Mouse (Mus musculus) stomach, postnatal 0 days (tissue): Measurements from ENCODE around the gene Zfp526. TPM values are rescaled to one million over a fixed set of nuclear protein-coding genes. Genes with fewer than 3 reads are reported as not detected.

ENCODE experiments used
- ATAC-seq: fragments of 200-750 bp; cut with Nextera tagmentation; 2 replicates; pipeline ENCODE4 v1.8.0; 2017; ENCODE audit not compliant: low FRiP score, low TSS enrichment
- DNase-seq: peaks from one replicate; pipeline ENCODE4 v3.0.0-alpha.2; 2016; ENCODE audit warnings: low spot score
- H3K27ac ChIP-seq: fragments of 300-500 bp; sonication (generic); replicated peaks from 2 replicates; pipeline ENCODE4 v1.5.1; 2014; ENCODE audit warnings: mild to moderate bottlenecking, control low read depth
- H3K27me3 ChIP-seq: fragments of 300-500 bp; sonication (generic); 2 replicates; pipeline ENCODE4 v1.6.1; 2014; ENCODE audit warnings: low read length; ENCODE audit not compliant: control insufficient read depth, insufficient read depth
- H3K36me3 ChIP-seq: fragments of 300-500 bp; sonication (generic); 2 replicates; pipeline ENCODE4 v1.6.1; 2014; ENCODE audit warnings: low read length, mixed read lengths; ENCODE audit not compliant: control insufficient read depth, insufficient read depth
- H3K4me1 ChIP-seq: fragments of 300-500 bp; sonication (generic); replicated peaks from 2 replicates; pipeline ENCODE4 v1.6.1; 2014; ENCODE audit warnings: antibody characterized with exemption; ENCODE audit not compliant: control insufficient read depth, insufficient read depth
- H3K4me2 ChIP-seq: fragments of 300-500 bp; sonication (generic); replicated peaks from 2 replicates; pipeline ENCODE4 v1.6.1; 2014; ENCODE audit warnings: low read depth, mild to moderate bottlenecking, control low read depth, moderate library complexity
- H3K4me3 ChIP-seq: fragments of 300-500 bp; sonication (generic); 2 replicates; pipeline ENCODE4 v1.5.1; 2014; ENCODE audit warnings: low read depth, low read length, control low read depth
- H3K9ac ChIP-seq: fragments of 300-500 bp; sonication (generic); 2 replicates; pipeline ENCODE4 v1.6.1; 2014; ENCODE audit warnings: mild to moderate bottlenecking, low read length, control low read depth, mixed read lengths
- H3K9me3 ChIP-seq: fragments of 300-500 bp; sonication (generic); 2 replicates; pipeline ENCODE4 v1.6.1; 2016; ENCODE audit warnings: low read length; ENCODE audit not compliant: control insufficient read depth
- CTCF ChIP-seq: IDR thresholded peaks from 2 replicates; pipeline ENCODE4 v1.5.1; 2016; ENCODE audit warnings: antibody characterized with exemption, low read depth, mild to moderate bottlenecking, moderate library complexity
- EP300 ChIP-seq: optimal IDR thresholded peaks from 2 replicates; pipeline ENCODE3; 2016; ENCODE audit warnings: antibody characterized with exemption
- WGBS: fragments of 180-500 bp; shearing (Covaris S2); extraction: QIAGEN DNeasy Blood & Tissue Kit; methylation state at CpG from one replicate; pipeline ENCODE4 v1.1.7; 2014; 5-methylcytosine and 5-hydroxymethylcytosine counted together
- polyA plus RNA-seq: library from polyadenylated mRNA; unstranded; fragments of >200 nt; fragmentation: Nextera tagmentation; extraction: Ambion mirVana; gene quantifications from 2 replicates; pipeline ENCODE4 v1.2.1, GENCODE M21; 2015

The Zfp526 gene
- polyA plus RNA-seq, 1 experiment from 2014 or later: 1.1 TPM

- no peaks in the 10 kb centered on the region; the same call in 1 of the 2 replicates for H3K4me1 ChIP-seq
- no peaks in the 10 kb centered on the region for H3K9me3 ChIP-seq
- H3K4me2 ChIP-seq: no peak overlapping the region
- H3K27ac ChIP-seq: peak overlapping the region; percentile 5; the same call in 1 of the 2 replicates
- peaks cover 11% of the 10 kb centered on the region for H3K36me3 ChIP-seq
- no peak for ATAC-seq
- WGBS: 66% methylated on average over 7 of the region's 7 CpGs
- no peak overlapping the region for H3K9ac ChIP-seq
- H3K27me3 ChIP-seq: no peaks in the 10 kb centered on the region
- no peak overlapping the region for H3K4me3 ChIP-seq
- DNase-seq: no peak
- TF ChIP-seq EP300: no peak
Observed at GRCm38 (mm10) chr7:25240631-25241030, 19.4 kb downstream of the Zfp526 start.

GRCm38 (mm10) chr7:25241062-25241461, 19.8 kb downstream of the Zfp526 start:
- H3K36me3 ChIP-seq: peaks cover 12% of the 10 kb centered on the region
- ATAC-seq (no peak), DNase-seq (peak; percentile 67)
- H3K4me2 ChIP-seq: no peak overlapping the region
- H3K27ac ChIP-seq: no peak overlapping the region; the same call in 1 of the 2 replicates
- no peaks in the 10 kb centered on the region for H3K9me3 ChIP-seq
- no peak for TF ChIP-seq EP300
- TF ChIP-seq CTCF: peak; percentile 87
- H3K27me3 ChIP-seq: no peaks in the 10 kb centered on the region
- WGBS: 29% methylated on average over 2 of the region's 2 CpGs
- H3K9ac ChIP-seq: no peak overlapping the region
- no peaks in the 10 kb centered on the region; the same call in 1 of the 2 replicates for H3K4me1 ChIP-seq
- H3K4me3 ChIP-seq: no peak overlapping the region

GRCm38 (mm10) chr7:25243361-25243760, 22.1 kb downstream of the Zfp526 start:
- Histone ChIP-seq H3K27me3 (no peaks in the 10 kb centered on the region), H3K4me3 (no peak overlapping the region), H3K36me3 (peaks cover 12% of the 10 kb centered on the region), H3K9ac (no peak overlapping the region), H3K9me3 (no peaks in the 10 kb centered on the region), H3K4me1 (peaks cover 2% of the 10 kb centered on the region; the same call in 1 of the 2 replicates), H3K27ac (no peak overlapping the region), H3K4me2 (no peak overlapping the region)
- no peak for DNase-seq
- no peak for ATAC-seq
- TF ChIP-seq EP300: no peak
- TF ChIP-seq CTCF: no peak
- WGBS: 94% methylated on average over 4 of the region's 4 CpGs

DNA sequence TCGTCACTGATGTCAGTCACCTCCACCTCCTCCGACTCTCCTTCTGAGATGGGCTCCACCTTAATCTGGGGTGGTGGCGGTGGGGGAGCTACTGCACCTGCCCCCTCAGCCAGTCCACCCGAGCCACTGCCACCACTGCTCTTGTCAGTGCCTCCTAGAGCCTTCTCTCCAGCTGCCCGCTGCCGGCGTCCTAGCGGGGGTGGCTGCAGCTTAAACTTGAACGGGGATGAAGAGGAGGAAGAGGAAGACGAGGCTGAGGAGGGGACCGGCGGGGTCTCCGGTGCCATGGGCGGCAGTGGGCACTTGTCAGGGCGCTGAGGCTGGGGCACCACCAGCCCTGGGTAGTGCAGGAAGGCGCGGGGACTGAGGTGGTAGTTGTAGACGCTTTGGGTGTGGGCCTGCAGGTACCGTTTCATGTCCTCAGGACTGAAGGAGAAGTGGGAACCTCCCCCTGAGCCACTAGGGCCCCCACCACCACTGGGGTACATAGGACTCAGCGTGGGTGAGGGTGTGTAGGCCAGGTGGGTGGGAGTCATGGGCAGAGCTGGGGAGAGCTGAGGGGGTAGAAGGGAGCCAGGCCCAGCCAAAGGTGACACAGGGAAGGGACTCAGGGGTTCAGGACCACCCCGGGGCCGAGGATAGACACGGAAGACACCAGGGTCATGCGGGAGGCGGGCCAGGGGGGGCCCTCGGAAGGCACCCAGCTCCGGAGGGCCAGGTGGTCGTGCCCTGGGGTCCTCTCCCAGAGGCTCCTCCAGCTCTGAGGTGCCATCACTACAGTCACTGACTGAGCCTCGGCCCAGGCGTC, 23.5 kb downstream of the Zfp526 start:
- Histone ChIP-seq H3K9ac (peak overlapping the region; percentile 27; the same call in 1 of the 2 replicates), H3K4me1 (peaks cover 2% of the 10 kb centered on the region; the same call in 1 of the 2 replicates), H3K27me3 (no peaks in the 10 kb centered on the region), H3K27ac (no peak overlapping the region), H3K4me2 (no peak overlapping the region), H3K4me3 (no peak overlapping the region), H3K36me3 (peaks cover 12% of the 10 kb centered on the region), H3K9me3 (no peaks in the 10 kb centered on the region)
- WGBS: 83% methylated on average over 30 of the region's 30 CpGs
- DNase-seq: no peak
- no peak for ATAC-seq
- TF ChIP-seq EP300 (no peak), CTCF (no peak)

DNA sequence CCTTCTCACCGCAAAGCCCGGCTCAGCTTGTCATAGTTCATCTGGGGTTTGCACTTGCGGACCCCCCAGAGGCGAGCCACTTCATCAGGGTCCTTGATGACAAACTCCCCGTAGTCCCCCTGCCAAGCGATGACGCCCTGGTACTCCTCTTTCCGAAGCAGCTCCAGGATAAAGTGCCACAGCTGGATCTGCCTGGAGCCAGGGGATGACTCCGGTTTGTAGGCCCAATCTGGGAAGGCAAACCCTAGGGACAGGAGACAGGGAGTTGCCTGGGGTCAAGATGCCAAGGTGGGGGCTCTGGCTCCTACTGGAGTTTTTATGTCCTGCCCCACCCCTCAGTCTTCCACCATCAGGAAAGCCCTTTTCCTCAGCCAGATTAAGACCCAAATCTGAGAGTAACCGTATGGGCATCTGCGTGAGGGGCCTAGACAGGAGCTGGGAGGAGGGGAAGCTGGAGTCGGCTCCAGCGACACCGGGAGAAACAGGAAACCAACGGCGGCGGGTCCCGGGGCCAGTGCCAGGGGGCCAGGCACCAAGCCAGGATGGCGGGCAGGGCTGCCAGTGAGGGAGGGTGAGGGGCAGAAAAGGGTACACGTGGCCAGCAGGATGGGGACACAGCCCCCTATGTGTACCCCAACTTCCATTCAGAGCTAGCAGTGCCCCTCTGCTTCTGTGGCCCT, 25.0 kb downstream of the Zfp526 start:
- Histone ChIP-seq H3K9me3 (no peaks in the 10 kb centered on the region), H3K27ac (peak overlapping the region; percentile 30; the same call in 1 of the 2 replicates), H3K9ac (peak overlapping the region; percentile 90), H3K4me3 (no peak overlapping the region), H3K4me2 (peak overlapping the region; percentile 82), H3K4me1 (peaks cover 2% of the 10 kb centered on the region; the same call in 1 of the 2 replicates), H3K36me3 (peaks cover 12% of the 10 kb centered on the region), H3K27me3 (no peaks in the 10 kb centered on the region)
- DNase-seq (peak; percentile 38), ATAC-seq (no peak)
- 38% methylated on average over 20 of the region's 20 CpGs for WGBS
- TF ChIP-seq CTCF: no peak
- no peak for TF ChIP-seq EP300

GRCm38 (mm10) chr7:25246759-25247137, 25.5 kb downstream of the Zfp526 start:
- Histone ChIP-seq H3K36me3 (peaks cover 12% of the 10 kb centered on the region), H3K27me3 (no peaks in the 10 kb centered on the region), H3K9me3 (no peaks in the 10 kb centered on the region), H3K4me2 (peak overlapping the region; percentile 82), H3K27ac (peak overlapping the region; percentile 98), H3K4me1 (peaks cover 2% of the 10 kb centered on the region; the same call in 1 of the 2 replicates), H3K4me3 (peak overlapping the region; percentile 92), H3K9ac (peak overlapping the region; percentile 90)
- ATAC-seq (no peak), DNase-seq (no peak)
- TF ChIP-seq CTCF (no peak), EP300 (no peak)
- WGBS: 27% methylated on average over 4 of the region's 4 CpGs
